Mouse (Mus musculus) retina, postnatal 1 day (tissue): Measurements from ENCODE around the gene Tnfsf12.

ENCODE experiments used
- DNase-seq: peaks from one replicate; pipeline ENCODE4 v3.0.0-alpha.2; 2012

The Tnfsf12 gene

DNA sequence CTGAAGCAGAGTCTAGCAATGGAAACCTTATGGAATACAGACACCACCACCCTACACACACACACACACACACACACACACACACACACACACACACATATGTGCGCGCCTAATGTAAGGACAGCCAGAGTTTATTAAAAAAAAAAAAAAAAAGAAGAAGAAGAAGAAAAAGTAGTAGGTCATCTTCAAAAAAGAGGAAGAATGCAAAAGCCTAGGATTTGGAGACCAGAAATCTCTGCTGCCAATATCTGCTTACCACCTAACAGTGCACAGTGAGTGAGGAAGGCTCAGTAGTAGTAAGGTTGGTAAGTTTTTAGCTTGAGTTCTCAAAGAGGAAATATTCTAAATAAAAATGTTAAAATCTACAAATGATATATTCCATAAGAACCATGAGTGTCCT, 16.5 kb downstream of the Tnfsf12 start:
- DNase-seq: no peak

DNA sequence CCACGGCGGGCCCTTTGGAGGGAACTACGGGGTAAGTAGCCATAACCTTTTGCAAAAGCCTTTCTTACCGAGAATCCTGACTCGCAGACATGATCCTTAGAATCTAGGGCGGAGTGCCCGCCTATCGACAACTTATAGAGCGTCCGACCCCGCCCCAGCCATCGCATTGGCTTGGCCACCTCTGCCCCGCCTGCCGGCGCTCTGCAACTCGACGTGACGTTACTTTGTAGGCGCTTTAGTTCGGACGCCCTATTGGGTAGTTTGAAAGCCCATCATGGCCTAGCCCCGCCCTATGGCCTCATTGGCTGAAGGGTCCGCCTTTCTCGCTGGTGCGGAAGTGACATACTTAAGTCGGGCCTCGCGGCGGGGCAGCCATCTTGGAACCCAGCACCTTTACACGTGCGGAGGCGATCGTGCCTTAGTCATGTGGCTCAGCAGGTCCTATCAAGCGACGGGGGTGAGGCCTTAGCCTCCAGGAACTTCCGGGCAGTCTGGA, 23.4 kb downstream of the Tnfsf12 start, which contains the start of gene Eif4a1:
Gene Eif4a1, minus strand, starts transcription at position 213 of the 496 bp plus-strand sequence.
- DNase-seq: peak; percentile 100

DNA sequence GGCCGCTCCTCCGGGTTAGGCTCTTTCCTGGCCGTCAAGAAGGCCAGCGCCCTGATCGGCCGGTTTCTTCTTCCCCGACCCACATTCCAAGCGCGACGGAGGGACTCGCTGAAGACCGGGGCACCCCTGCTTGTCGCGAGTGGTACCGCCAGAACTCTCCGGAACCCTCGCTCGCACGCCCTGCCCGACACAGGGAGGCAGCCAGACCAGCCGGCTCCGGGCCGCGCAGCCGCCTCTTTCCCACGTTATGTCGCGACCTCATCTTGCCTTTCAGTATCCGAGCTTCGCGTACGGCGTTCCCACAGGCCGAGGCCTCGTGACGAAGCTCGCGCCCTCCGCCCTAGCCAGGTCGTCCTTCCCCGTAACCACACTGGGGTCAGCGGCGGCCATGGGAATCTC, 23.9 kb downstream of the Tnfsf12 start:
- no peak for DNase-seq

DNA sequence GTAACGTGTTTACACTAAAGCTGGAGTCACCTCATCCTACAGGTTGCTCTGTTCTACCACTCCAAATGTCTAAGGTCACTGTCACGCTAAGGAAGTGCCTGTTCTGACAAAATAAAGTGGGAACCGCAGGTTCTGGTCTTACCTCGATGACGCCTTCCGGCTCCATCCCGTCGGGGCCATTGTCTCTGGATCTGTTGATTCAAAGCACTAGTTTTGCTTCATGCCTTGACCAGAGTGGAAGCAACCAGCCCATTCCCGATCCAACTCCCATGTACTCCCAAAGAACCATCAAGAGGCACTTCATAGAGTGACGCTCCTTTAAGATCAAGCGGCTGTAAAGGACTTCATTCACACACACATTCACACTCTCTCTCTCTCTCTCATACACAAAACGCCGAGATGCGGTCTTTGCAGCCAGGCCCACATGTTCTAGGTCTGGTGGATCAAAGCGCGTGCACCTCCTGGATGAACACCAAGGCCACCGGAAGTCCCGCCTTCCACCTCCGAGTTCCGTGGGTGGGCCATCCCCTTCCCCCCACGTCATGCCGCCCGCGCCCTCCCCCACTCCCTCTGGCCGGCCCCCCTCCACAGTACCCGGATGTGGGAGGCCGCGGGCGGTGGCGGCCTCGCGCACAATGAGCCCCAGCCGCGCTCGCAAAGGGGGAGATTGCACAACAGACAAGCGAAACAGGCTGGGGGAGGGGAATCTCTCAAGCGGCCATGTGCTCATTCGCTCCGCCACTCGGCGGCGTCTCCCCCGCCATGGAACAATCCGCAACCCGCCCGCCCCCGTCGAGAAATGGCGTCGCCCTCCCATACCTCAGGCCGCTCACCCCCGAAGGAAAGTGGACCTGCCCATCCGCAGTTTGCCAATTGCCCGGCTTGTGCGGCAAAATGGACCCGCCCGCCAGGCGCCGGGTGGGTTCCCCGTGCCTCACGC, 24.6 kb downstream of the Tnfsf12 start:
- DNase-seq: peak; percentile 98

DNA sequence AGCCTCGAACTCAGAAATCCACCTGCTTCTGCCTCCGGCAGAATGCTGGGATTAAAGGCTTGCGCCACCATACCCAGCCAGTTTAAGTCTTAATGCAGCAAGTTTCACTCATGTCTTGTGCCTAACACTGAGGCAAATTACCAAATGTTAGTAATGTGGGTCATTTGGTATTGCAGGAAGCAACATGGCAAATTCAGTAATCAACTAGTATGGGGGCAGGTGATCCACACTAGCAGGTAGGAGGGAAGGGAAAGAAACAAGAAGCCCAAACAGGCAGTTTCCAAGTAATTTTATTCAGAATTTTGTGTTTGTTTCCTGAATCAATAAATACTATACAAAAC, 29.0 kb downstream of the Tnfsf12 start:
- DNase-seq: no peak

DNA sequence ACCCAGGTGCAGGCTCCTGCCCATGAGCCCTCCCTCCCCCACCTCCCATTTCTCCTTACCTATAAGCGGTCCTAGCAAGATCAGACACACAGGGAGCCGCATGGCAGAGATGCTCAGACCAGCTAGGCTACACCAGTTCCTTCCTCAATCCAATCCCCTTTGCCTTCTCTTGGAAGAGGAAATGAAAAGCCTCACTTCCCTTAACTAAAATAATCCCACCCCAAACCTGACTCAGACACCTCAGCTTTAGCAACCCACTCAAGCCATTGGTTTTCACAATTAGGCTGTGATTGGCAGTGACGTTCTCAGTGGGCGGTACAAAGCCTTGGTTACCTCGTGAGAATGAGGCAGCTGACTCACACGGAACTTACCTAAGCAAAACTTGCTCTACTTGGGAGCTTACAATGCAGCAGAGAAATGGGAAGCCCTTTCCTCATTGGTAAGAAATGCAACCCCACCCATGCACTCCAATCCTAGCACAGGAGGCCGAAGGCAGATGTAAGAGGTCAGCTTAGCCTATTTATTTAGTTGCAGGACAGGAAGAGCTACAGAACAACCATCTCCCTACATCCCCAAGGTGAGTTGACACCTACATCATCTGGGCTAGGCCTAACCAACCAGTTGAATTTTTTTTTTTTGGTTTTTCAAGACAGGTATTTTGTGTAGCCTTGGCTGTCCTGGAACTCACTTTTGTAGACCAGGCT, 29.5 kb downstream of the Tnfsf12 start, which contains the start of gene Cd68:
Gene Cd68, minus strand, starts transcription at position 193 of the 704 bp plus-strand sequence.
- DNase-seq: peak; percentile 36

DNA sequence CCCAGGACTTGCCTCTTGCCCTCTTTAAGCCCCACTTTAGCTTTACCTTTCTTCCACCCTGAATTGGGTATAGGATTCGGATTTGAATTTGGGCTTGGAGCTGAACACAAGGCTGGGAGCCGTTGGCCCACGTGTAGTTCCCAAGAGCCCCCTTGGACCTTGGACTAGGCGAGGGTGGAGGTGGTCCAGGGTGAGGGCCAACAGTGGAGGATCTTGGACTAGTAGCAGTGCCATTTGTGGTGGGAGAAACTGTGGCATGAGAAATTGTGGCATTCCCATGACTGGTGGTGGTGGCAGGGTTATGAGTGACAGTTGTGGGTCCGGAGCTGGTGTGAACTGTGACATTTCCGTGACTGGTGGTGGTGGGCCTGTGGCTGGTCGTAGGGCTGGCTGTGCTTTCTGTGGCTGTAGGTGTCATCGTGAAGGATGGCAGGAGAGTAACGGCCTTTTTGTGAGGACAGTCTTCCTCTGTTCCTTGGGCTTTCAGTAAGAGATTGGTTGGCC, 30.1 kb downstream of the Tnfsf12 start:
- no peak for DNase-seq

DNA sequence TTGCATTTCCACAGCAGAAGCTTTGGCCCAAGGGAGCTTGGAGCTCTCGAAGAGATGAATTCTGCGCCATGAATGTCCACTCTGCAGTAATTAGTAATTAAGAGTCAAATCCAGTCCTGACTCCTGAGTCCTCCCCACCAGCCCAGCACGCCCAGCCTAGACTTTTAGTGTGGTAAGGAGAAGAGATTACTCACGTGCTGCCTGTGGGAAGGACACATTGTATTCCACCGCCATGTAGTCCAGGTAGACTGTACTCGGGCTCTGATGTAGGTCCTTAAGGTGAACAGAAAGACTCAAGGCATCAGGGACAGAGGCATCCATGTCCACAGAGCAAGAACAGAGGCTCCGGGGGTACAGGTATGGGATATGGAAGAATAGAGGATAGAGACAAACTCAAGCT, 30.8 kb downstream of the Tnfsf12 start:
- DNase-seq: no peak

DNA sequence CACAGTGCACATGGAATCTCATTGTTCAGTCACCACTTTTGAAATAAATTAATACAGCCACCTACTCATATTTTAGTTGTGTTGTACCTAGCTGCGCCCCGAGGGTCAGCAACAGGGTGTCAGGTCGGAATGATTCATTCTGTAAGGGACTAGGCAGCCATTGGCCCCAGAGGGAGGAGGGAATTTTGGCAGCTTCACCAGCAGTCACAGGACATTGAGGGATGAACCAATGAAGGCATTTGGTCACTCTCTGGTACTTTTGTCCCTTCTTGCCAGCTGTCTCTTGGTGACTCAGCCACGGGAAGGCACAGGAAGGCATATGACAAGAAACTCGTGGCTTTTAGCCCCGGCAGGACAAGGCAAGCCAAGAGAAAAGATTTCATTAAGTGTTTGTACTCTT, 31.9 kb downstream of the Tnfsf12 start:
- no peak for DNase-seq

DNA sequence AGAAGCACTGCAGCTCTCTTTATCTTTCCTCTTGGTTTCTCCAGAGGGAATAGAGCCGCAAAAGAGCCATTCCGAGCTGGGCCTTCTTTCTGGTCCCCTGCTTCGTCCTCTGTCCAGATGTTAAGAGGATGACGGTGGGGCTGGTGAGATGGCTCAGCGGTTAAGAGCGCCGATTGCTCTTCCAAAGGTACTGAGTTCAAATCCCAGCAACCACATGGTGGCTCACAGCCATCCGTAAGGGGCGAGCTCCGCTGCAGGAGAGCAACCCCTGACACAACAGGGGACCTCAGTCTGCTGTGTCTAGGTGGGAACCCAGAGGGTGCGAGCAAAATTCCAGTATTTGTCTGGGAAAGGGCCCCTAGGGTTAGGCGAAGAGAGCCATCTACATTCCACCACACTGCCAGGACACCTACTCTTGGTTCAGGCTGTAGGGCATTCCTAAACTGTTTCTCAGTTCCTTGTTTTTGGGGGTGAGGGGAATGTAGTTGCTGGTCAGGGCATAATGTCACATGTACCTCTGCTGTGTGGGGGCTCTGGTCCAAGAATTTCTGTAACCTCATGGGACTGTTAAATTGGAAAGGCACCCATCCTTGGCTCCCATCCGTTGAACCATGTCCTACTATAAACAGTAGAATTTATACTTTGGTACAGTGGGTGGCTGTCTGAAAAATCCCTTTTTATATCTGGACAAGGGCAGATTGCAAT, 32.5 kb downstream of the Tnfsf12 start:
- no peak for DNase-seq

DNA sequence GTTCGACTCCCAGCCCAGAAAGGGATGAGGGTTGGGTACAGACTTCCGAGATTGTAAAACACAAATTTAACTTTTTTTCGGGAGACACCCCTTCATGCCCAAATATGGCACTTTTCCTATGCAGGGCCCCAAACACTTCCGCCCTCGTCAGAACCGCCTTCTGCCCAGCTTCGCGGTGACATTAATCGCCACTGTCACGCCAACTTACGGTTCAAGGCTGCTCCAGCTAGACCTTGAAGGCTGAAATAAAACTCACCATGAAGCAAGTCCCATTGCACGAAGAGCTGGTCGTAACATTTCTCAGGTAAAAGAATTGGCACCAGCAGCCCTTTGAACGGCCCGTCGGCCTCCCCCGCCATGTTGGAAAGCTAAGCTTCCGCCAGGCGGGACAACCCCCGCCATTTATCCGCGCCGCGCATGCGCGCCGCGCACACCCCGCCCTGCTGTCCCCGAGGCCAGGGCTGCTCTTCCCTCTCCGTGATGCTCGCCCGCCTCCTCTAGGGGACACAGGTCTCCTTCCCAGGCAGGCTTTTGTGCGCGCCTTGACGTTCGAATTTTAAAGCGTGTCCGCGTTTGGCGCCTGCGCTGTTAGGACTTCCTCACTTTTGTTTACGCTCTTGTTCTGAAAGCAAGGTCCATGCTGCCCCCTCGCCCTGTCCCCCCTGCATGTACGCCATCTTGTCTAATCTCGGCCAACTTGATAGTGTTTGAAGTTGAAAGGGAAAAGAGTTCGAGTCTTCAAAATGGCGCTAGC, 33.3 kb downstream of the Tnfsf12 start, which contains the start of gene Mpdu1:
Gene Mpdu1, minus strand, starts transcription at position 430 of the 754 bp plus-strand sequence.
- peak; percentile 99 for DNase-seq

DNA sequence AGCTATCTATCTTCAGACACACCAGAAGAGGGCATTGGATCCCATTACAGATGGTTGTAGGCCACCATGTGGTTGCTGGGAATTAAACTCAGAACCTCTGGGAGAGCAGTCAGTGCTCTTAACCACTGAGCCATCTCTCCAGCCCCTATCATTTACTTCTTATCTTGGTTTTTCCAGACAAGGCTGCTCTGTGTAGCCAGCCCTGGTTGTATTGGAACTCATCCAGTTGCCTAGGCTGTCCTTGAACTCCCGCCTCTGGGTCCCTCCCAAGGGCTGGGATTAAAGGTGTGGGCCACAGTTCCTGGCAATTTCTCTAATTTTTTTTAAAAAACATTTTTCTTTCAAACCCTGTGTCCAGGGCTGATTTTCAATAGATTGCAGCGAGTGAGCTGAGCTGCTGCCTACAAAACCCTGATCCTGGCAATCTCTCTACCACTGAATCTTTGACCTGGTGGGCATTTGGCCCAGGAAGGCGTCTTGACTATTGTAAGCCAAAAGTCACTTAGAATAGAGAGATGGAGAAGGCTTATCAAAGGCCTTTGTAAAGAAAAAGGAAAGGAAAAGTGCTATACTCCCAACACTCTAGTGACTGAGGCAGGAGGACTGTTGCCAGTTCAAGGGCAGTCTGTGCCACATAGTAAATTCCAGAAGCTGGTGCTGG, 34.3 kb downstream of the Tnfsf12 start:
- DNase-seq: no peak

DNA sequence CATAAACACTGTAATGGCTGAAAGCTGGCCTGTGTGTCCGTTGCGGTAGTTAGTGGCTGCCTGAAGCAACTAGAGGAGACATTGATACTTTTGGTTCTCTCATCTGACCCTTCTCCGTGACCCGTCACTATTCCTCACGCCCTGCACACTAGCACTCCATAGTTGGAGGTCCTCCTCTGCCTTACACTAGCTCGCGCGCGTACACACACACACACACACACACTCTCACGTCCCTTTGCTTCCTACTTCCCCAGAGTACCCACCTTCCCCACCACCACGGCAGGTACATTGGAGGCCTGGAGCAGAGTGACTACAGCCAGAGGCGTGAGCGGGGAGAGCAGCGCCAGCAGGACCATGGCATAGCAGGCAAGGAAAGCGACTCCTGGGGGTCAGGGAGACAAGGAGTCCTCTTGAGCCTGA, 38.2 kb downstream of the Tnfsf12 start:
- DNase-seq: no peak

DNA sequence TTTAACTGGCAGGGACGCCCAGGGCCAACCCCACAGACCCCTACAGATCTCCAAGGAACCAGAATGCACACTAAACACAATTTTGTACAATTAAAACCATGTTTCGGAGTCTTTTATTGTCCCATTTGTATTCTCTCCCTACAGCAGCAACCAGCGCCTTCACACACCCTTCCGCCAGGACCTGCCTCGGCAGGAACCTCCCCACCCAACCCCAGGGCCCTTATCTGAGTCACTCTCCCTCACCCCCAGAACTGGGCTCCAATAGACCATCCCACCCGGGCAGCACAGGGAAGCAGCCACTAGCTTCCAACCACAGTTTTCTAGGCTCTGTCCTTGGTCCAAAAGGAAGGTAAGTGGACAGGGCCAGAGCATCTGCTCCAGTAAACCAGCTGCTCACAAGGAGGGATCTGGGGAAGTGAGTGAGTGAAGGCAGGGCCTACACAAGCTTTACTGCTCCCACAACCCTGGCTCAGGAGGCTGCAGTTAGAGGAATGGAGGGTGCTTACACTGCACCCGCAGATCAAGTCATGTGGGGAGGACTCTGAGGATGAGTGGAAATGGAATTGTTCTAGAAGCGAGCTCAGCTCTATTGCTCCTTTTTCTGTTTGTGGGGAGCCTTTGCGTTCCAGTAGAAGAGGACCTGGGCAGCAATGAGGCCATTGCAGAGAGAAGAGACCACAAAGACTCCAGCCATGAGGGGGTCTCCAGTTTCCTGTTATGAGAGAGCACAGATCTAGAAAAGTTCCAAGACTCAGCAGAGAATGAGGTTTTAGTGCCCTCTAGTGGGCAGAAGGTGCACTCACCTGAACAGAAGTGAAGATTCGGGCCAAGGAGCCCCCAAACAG, 38.8 kb downstream of the Tnfsf12 start:
- DNase-seq: peak; percentile 83

DNA sequence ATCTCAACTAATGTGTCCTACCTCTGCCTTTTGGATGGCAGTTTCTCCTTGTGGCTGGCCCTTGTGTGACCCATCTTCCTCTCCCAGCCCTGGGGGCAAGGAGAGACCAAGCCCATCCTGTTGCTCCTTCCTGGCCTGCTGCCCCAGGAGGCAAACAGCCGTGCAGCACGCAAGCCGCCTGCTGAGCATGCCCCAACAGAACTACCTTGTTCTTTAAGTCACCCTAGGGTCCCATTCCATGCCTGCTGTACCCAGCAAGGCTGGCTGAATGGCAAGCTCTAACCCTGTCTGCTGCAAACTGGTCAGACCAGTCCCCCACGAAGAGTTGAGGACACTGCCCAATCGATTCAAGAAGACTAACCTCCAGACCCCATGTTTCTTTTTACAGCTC, 39.6 kb downstream of the Tnfsf12 start:
- no peak for DNase-seq

DNA sequence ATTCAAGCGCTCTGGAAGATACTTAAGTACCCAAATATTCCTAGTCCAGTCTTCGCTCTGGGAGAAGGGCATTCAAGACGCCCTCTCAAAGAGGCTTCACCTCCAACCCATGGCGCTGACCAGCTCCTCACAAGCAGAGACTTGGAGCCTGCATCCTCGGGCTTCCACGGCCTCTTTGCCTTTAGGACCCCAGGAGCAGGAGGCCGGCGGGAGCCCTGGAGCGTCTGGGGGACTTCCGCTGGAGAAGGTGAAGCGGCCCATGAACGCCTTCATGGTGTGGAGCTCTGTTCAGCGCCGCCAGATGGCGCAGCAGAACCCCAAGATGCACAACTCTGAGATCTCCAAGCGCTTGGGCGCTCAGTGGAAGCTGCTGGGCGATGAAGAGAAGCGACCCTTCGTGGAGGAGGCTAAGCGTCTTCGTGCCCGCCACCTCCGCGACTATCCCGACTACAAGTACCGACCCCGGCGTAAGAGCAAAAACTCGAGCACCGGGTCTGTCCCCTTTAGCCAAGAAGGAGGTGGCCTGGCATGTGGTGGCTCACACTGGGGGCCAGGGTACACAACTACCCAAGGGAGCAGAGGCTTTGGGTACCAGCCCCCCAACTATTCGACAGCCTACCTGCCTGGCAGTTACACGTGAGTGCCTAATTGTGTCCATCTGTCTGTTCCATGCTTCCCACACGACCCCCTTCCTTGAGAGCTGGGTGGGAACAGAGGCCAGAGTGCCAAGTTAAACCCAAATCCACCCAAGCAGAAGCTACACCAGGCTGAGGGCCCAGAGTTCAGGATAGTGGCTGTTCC, 40.2 kb downstream of the Tnfsf12 start, which contains the start of gene Sox15:
Gene Sox15, plus strand, starts transcription at position 51 of the 801 bp plus-strand sequence.
- DNase-seq: peak; percentile 88

DNA sequence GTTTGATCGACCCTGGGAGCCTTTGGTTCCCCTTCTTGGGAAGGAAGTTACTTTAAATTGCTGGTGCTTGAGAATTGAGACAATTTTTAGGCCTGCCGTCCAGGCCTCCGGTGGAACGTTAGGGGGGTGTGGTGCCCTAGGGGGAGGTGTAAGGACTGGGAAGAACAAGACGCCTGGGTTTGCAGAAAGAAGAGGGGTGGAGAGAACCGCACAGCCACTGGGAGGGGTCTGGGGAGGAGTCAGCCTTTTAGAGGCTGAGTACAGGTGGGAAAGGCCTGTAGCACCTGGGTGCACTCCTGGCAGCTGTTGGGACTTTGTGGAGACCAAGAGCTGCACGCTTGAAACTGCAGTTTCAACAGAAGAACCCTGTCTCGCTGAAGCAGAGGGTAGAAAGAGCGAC, 40.9 kb downstream of the Tnfsf12 start:
- no peak for DNase-seq

DNA sequence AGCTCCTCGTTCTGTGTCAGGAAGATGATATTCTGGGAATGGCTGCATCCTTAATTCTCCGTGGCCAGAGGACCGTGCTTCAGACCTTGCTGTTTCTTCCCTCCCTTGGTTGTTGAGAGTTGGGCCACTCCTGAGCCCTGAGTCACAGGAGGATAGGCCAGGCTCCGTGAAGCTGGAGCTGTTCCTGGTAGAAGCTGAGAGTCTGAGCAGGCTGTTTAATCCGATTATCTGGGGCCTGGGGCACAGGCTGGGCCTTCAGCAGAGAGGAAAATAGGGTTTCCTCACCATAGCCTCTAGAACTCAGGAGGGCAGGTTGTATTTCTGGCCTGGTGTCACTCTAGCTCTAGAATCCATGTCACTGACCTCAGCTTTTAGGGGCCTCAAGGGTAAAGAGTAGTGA, 42.2 kb downstream of the Tnfsf12 start:
- DNase-seq: peak; percentile 67

DNA sequence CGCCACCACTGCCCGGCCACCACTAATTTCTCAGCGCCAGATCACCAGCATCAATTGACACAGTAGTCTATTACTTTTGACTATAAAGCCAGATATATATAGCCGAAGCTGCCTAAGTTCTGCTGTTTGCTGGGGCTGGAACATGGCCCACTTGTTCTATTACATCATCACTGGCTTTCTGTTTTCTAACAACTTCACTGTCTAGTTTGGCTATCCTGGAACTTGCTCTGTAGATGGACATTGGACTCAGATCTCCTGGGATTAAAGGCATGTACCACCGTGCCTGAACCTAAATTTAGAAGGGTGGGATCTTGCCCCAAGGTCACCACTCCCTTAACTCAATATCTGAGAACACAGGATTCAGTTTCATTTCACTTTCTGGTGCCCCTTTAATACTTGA, 49.8 kb downstream of the Tnfsf12 start:
- DNase-seq: no peak
